Mouse (Mus musculus): ENCODE results near the gene Tnfrsf18. TPM values are rescaled to one million over a fixed set of nuclear protein-coding genes. Genes with fewer than 3 reads are reported as not detected.

Gene Tnfrsf18
- polyA plus RNA-seq, 1 experiment from 2014 or later, result 2.3 TPM

MicroRNAs encoded within 50 kb of the gene (microRNA counts, 519-probe panel; counts per million panel counts)
- 51.3 counts per million for microRNA mmu-miR-200a
- microRNA mmu-miR-200b, result 2,607 counts per million, percentile 23 among the panel's probes with 10 or more counts
- 51.3 counts per million for microRNA mmu-miR-429

Small RNA genes lying within 50 kb of the gene (microRNA-seq; reads per million reads assigned to microRNA genes)
- gene Mir200a (4.2 reads per million, percentile 13 among the genes with 10 or more reads in this experiment), gene Mir200b (14.0 reads per million, percentile 25 among the genes with 10 or more reads in this experiment), gene Mir429 (61.4 reads per million, percentile 44 among the genes with 10 or more reads in this experiment)

Other genes with a start within 250 kb of the Tnfrsf18 start
- gene Tmem88b, start 240.3 kb upstream of the Tnfrsf18 start, polyA plus RNA-seq (2015; fragmentation: Nextera tagmentation; extraction: Ambion mirVana), result 0.49 and 0.62 TPM in 2 replicates
- not detected in 2 replicates for gene Ankrd65, start 235.7 kb upstream of the Tnfrsf18 start, polyA plus RNA-seq (2015; fragmentation: Nextera tagmentation; extraction: Ambion mirVana)
- 253 and 261 TPM in 2 replicates for gene Mrpl20, start 223.3 kb upstream of the Tnfrsf18 start, polyA plus RNA-seq (2015; fragmentation: Nextera tagmentation; extraction: Ambion mirVana)
- 171 and 173 TPM in 2 replicates for gene Ccnl2, start 213.7 kb upstream of the Tnfrsf18 start, polyA plus RNA-seq (2015; fragmentation: Nextera tagmentation; extraction: Ambion mirVana)
- gene Aurkaip1, start 194.9 kb upstream of the Tnfrsf18 start, polyA plus RNA-seq (2015; fragmentation: Nextera tagmentation; extraction: Ambion mirVana), result 142 and 148 TPM in 2 replicates
- 30.8 and 34.4 TPM in 2 replicates for gene Mxra8, start 186.5 kb upstream of the Tnfrsf18 start, polyA plus RNA-seq (2015; fragmentation: Nextera tagmentation; extraction: Ambion mirVana)
- gene Dvl1, start 178.8 kb upstream of the Tnfrsf18 start, polyA plus RNA-seq (2015; fragmentation: Nextera tagmentation; extraction: Ambion mirVana), result 7.8 and 8.5 TPM in 2 replicates
- gene Tas1r3, start 162.8 kb upstream of the Tnfrsf18 start, polyA plus RNA-seq (2015; fragmentation: Nextera tagmentation; extraction: Ambion mirVana), result 0.47 and 0.57 TPM in 2 replicates
- 23.3 and 24.1 TPM in 2 replicates for gene Cptp, start 156.7 kb upstream of the Tnfrsf18 start, polyA plus RNA-seq (2015; fragmentation: Nextera tagmentation; extraction: Ambion mirVana)
- 74.8 and 79.2 TPM in 2 replicates for gene Ints11, start 156.6 kb upstream of the Tnfrsf18 start, polyA plus RNA-seq (2015; fragmentation: Nextera tagmentation; extraction: Ambion mirVana)
- 52.6 and 54.8 TPM in 2 replicates for gene Pusl1, start 134.4 kb upstream of the Tnfrsf18 start, polyA plus RNA-seq (2015; fragmentation: Nextera tagmentation; extraction: Ambion mirVana)
- gene Acap3, start 134.3 kb upstream of the Tnfrsf18 start, polyA plus RNA-seq (2015; fragmentation: Nextera tagmentation; extraction: Ambion mirVana), result 71.0 and 77.0 TPM in 2 replicates
- gene Ube2j2, start 82.3 kb upstream of the Tnfrsf18 start, polyA plus RNA-seq (2015; fragmentation: Nextera tagmentation; extraction: Ambion mirVana), result 123 and 127 TPM in 2 replicates
- 9.2 and 12.3 TPM in 2 replicates for gene C1qtnf12, start 63.8 kb upstream of the Tnfrsf18 start, polyA plus RNA-seq (2015; fragmentation: Nextera tagmentation; extraction: Ambion mirVana)
- 26.6 and 27.6 TPM in 2 replicates for gene B3galt6, start 33.5 kb upstream of the Tnfrsf18 start, polyA plus RNA-seq (2015; fragmentation: Nextera tagmentation; extraction: Ambion mirVana)
- gene Sdf4, start 33.3 kb upstream of the Tnfrsf18 start, polyA plus RNA-seq (2015; fragmentation: Nextera tagmentation; extraction: Ambion mirVana), result 126 and 127 TPM in 2 replicates
- 0.55 and 1.0 TPM in 2 replicates for gene Tnfrsf4, start 12.3 kb upstream of the Tnfrsf18 start, polyA plus RNA-seq (2015; fragmentation: Nextera tagmentation; extraction: Ambion mirVana)
- not detected in 2 replicates for gene Ttll10, start 33.2 kb downstream of the Tnfrsf18 start, polyA plus RNA-seq (2015; fragmentation: Nextera tagmentation; extraction: Ambion mirVana)
- 32.1 and 32.7 TPM in 2 replicates for gene 9430015G10Rik, start 83.8 kb downstream of the Tnfrsf18 start, polyA plus RNA-seq (2015; fragmentation: Nextera tagmentation; extraction: Ambion mirVana)
- gene Rnf223, start 104.3 kb downstream of the Tnfrsf18 start, polyA plus RNA-seq (2015; fragmentation: Nextera tagmentation; extraction: Ambion mirVana), result 0.53 and 0.66 TPM in 2 replicates
- gene Agrn, start 171.3 kb downstream of the Tnfrsf18 start, polyA plus RNA-seq (2015; fragmentation: Nextera tagmentation; extraction: Ambion mirVana), result 120 and 132 TPM in 2 replicates
- gene Isg15, start 174.7 kb downstream of the Tnfrsf18 start, polyA plus RNA-seq (2015; fragmentation: Nextera tagmentation; extraction: Ambion mirVana), result 1.4 and 1.7 TPM in 2 replicates
- gene AW011738, start 177.1 kb downstream of the Tnfrsf18 start, polyA plus RNA-seq (2015; fragmentation: Nextera tagmentation; extraction: Ambion mirVana), result 4.9 and 6.8 TPM in 2 replicates
- gene Perm1, start 189.7 kb downstream of the Tnfrsf18 start, polyA plus RNA-seq (2015; fragmentation: Nextera tagmentation; extraction: Ambion mirVana), result 2.5 and 2.7 TPM in 2 replicates
- gene Plekhn1, start 208.7 kb downstream of the Tnfrsf18 start, polyA plus RNA-seq (2015; fragmentation: Nextera tagmentation; extraction: Ambion mirVana), result 26.4 and 26.6 TPM in 2 replicates
- gene Noc2l, start 209.8 kb downstream of the Tnfrsf18 start, polyA plus RNA-seq (2015; fragmentation: Nextera tagmentation; extraction: Ambion mirVana), result 49.0 and 53.7 TPM in 2 replicates
- 2.8 and 3.1 TPM in 2 replicates for gene Samd11, start 229.5 kb downstream of the Tnfrsf18 start, polyA plus RNA-seq (2015; fragmentation: Nextera tagmentation; extraction: Ambion mirVana)